Mouse (Mus musculus) E14TG2a.4 (cell line): ENCODE measurements around the gene Spink2.
"Not testable (repeated sequence)": the region's sequence is repeated elsewhere in the genome, so short reads cannot be mapped to it uniquely, and the experiment has no call there.

Source experiments
- H3K27me3 ChIP-seq: 2 replicates; pipeline ENCODE4 v1.6.1; 2014; ENCODE audit warnings: low read length, control low read depth; ENCODE audit not compliant: insufficient read depth
- H3K36me3 ChIP-seq: 2 replicates; pipeline ENCODE4 v1.6.1; 2014; ENCODE audit warnings: low read length, control low read depth; ENCODE audit not compliant: insufficient read depth
- H3K4me1 ChIP-seq: replicated peaks from 2 replicates; pipeline ENCODE4 v1.6.1; 2014; ENCODE audit warnings: low read depth, low read length, control low read depth
- H3K4me3 ChIP-seq: replicated peaks from 2 replicates; pipeline ENCODE4 v1.5.1; 2014; ENCODE audit warnings: mild to moderate bottlenecking, low read length
- H3K9me3 ChIP-seq: 2 replicates; pipeline ENCODE4 v1.6.1; 2014; ENCODE audit warnings: low read length, control low read depth
- CTCF ChIP-seq: conservative IDR thresholded peaks from 2 replicates; pipeline ENCODE4 v1.5.1; 2014; ENCODE audit warnings: low read length
- NANOG ChIP-seq: IDR thresholded peaks from 2 replicates; pipeline ENCODE4 v1.6.1; 2014; ENCODE audit warnings: borderline replicate concordance, low read length, mixed read lengths
- POU5F1 ChIP-seq: IDR thresholded peaks from 2 replicates; pipeline ENCODE4 v1.6.1; 2014; ENCODE audit warnings: low read length, borderline replicate concordance

The Spink2 gene

GRCm38 (mm10) chr5:77185351-77185750 lies 25.9 kb downstream of the Spink2 start:
- Histone ChIP-seq H3K9me3 (peaks cover 19% of the 10 kb centered on the region), H3K36me3 (no peaks in the 10 kb centered on the region), H3K4me1 (peaks cover 62% of the 10 kb centered on the region), H3K27me3 (no peaks in the 10 kb centered on the region), H3K4me3 (no peak overlapping the region)
- TF ChIP-seq CTCF, result no peak
- TF ChIP-seq POU5F1, result no peak
- no peak for TF ChIP-seq NANOG

GRCm38 (mm10) chr5:77183876-77184275 lies 27.4 kb downstream of the Spink2 start:
- H3K9me3 ChIP-seq, result peaks cover 17% of the 10 kb centered on the region
- H3K27me3 ChIP-seq, H3K36me3 ChIP-seq: not testable (repeated sequence)
- 0 out of 2 replicates have a peak, but pooled peaks have one; percentile 29 for TF ChIP-seq NANOG
- peaks cover 53% of the 10 kb centered on the region for H3K4me1 ChIP-seq
- H3K4me3 ChIP-seq, result peak overlapping the region; percentile 50

- H3K36me3 ChIP-seq, result no peaks in the 10 kb centered on the region
- peaks cover 58% of the 10 kb centered on the region for H3K4me1 ChIP-seq
- H3K4me3 ChIP-seq, result no peak overlapping the region
- H3K27me3 ChIP-seq, result no peaks in the 10 kb centered on the region
- peaks cover 15% of the 10 kb centered on the region for H3K9me3 ChIP-seq
- TF ChIP-seq NANOG (no peak), CTCF (no peak), POU5F1 (no peak)
Observed at GRCm38 (mm10) chr5:77183338-77183737, 27.9 kb downstream of the Spink2 start.

DNA sequence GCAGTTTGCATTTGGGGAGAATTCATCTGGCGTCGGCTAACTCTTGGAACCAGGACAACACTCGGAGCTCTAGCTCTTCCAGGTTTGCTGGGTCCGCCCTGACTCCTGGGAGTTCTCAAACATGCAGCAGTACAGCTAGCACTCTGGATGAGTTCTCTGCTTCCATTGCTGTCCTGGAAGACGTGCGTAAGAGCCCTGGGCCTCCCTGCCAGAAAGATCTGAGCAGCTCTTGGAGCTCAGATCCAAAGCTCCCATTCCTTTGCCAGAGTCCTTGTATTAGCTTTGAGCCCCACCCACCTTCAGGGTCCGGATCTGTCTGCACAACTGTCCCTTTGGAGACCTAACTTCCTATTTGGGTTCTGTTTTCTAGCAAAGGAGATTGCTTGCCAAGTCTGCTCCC lies 29.8 kb downstream of the Spink2 start:
- no peaks in the 10 kb centered on the region for H3K36me3 ChIP-seq
- H3K27me3 ChIP-seq, result no peaks in the 10 kb centered on the region

DNA sequence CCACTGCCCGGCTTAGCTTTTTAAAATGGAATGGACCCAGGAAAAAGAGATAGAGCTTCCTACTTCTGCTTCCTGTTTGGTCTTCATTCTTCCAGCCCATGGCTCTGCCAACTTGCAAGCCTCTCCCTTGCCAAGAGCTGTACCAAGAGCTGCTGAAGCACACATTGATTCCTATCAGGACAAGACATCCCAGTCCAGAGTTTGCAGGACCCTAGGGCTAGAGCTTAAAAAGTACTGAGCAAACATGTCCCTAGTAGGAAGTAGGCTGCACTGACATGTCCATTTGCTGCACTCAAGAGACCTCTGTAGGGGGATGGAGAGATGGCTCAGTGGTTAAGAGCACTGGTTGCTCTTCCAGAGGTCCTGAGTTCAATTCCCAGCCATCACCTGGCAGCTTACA lies 32.3 kb downstream of the Spink2 start:
- Histone ChIP-seq H3K4me1 (peaks cover 38% of the 10 kb centered on the region), H3K36me3 (no peaks in the 10 kb centered on the region), H3K27me3 (no peaks in the 10 kb centered on the region), H3K9me3 (peaks cover 3% of the 10 kb centered on the region; the same call in 1 of the 2 replicates), H3K4me3 (no peak overlapping the region)
- TF ChIP-seq POU5F1 (no peak), NANOG (no peak), CTCF (no peak)

More for the DNA sequence above, 29.8 kb downstream of the Spink2 start:
- Histone ChIP-seq H3K4me3 (no peak overlapping the region), H3K4me1 (peaks cover 61% of the 10 kb centered on the region), H3K9me3 (peaks cover under 1% of the 10 kb centered on the region)
- TF ChIP-seq POU5F1, result no peak

DNA sequence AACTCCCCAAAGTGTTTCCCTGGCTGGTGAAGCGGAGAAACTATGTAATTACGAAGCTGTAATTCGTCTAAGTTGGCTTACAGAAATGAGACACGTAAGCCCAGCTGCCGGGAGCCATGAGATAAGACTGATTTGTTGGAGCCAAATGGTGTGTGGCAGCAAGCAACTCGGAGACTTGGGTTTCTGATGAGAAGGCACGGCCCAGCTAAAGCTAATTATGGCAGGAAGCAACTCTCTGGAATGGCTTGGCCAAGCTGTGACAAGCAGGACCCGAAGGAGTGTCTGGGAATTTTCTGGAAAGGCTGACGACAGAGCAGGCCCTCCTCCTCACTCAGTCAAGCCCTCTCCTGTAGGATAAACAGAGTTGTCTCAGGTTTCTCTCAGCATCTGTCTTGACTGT lies 33.3 kb downstream of the Spink2 start:
- peaks cover 33% of the 10 kb centered on the region for H3K4me1 ChIP-seq

DNA sequence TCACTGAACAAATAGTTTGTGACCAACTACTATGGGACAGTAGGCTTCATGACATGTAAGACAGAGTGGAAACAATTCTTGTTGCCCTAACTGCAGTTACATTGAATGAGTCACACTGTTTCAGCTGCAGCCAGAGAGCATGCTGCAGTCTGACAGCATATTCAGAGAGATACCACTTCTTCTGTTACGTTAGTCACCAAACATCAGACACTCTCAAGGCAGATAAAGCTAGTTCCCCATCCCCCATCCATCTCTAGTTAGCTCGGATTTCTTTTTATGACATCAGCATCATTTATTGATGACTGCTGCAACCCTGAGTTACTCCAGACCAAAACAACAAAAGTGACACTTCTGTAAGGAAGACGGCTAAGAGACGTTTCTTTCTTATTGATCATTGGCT lies 36.5 kb downstream of the Spink2 start:
- H3K4me3 ChIP-seq, result no peak overlapping the region
- no peaks in the 10 kb centered on the region for H3K27me3 ChIP-seq
- H3K4me1 ChIP-seq, result peaks cover 18% of the 10 kb centered on the region
- no peak for TF ChIP-seq NANOG
- TF ChIP-seq CTCF, result no peak
- TF ChIP-seq POU5F1, result no peak
- no peaks in the 10 kb centered on the region for H3K36me3 ChIP-seq
- H3K9me3 ChIP-seq, result peaks cover 3% of the 10 kb centered on the region; the same call in 1 of the 2 replicates

More for the DNA sequence above, 33.3 kb downstream of the Spink2 start:
- H3K36me3 ChIP-seq, result no peaks in the 10 kb centered on the region
- no peak overlapping the region for H3K4me3 ChIP-seq
- H3K9me3 ChIP-seq, result peaks cover 3% of the 10 kb centered on the region; the same call in 1 of the 2 replicates
- H3K27me3 ChIP-seq, result no peaks in the 10 kb centered on the region
- TF ChIP-seq NANOG (no peak), POU5F1 (no peak), CTCF (no peak)

DNA sequence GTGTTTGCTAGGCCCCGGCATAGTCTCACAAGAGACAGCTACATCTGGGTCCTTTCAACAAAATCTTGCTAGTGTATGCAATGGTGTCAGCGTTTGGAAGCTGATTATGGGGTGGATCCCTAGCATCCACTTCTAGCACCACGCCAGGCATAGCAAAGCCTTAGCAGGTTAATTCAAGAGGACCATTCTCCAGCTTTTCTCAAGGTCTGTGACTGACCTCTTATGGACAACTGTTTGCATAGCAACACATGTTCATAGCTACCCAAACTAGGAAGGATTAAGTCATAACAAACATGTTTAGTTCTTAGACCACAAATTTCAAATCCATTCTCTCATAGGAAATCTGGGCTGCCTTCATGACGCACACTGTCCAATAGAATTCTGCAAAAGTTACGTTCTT lies 40.7 kb downstream of the Spink2 start:
- Histone ChIP-seq H3K4me3 (no peak overlapping the region), H3K36me3 (no peaks in the 10 kb centered on the region), H3K27me3 (peaks cover 16% of the 10 kb centered on the region), H3K9me3 (no peaks in the 10 kb centered on the region), H3K4me1 (peaks cover 11% of the 10 kb centered on the region)
- TF ChIP-seq NANOG (no peak), POU5F1 (no peak), CTCF (no peak)

GRCm38 (mm10) chr5:77167306-77167945 lies 43.8 kb downstream of the Spink2 start:
- peaks cover 11% of the 10 kb centered on the region for H3K4me1 ChIP-seq
- H3K36me3 ChIP-seq, result no peaks in the 10 kb centered on the region
- peak overlapping the region; percentile 58 for H3K4me3 ChIP-seq
- H3K27me3 ChIP-seq, result peaks cover 26% of the 10 kb centered on the region
- H3K9me3 ChIP-seq, result no peaks in the 10 kb centered on the region
- no peak for TF ChIP-seq CTCF
- TF ChIP-seq NANOG, result no peak
- no peak for TF ChIP-seq POU5F1
